Mouse (Mus musculus): ENCODE results near the gene Golm1.
"Not testable (repeated sequence)": the region's sequence is repeated elsewhere in the genome, so short reads cannot be mapped to it uniquely, and the experiment has no call there.

Golm1 gene

GRCm38 (mm10) chr13:59592058-59592457 is 83.6 kb downstream of the Golm1 start:
- in situ Hi-C loops (cut with MboI, MseI), result not testable (repeated sequence)

DNA sequence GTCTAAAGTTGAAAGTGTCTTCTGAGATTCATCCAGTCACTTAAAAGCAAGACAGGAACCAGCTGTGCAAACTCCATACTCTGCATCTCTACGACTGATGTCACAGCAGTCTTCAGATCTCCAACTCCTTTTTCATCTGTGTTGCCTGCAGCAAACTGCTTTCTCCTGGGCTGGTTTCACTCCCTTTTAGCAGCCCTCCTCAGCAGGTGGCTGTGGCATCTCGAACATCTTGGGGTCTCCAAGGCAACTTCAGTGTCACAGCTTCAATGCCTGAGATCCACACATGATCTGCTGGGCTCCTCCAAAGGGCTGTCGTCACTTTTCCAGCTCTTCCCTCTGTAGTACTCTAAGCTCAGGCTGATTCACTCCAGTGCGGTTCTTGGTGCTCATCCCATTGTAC is 84.9 kb downstream of the Golm1 start:
- in situ Hi-C loops (cut with MboI, MseI), result no loop called here

DNA sequence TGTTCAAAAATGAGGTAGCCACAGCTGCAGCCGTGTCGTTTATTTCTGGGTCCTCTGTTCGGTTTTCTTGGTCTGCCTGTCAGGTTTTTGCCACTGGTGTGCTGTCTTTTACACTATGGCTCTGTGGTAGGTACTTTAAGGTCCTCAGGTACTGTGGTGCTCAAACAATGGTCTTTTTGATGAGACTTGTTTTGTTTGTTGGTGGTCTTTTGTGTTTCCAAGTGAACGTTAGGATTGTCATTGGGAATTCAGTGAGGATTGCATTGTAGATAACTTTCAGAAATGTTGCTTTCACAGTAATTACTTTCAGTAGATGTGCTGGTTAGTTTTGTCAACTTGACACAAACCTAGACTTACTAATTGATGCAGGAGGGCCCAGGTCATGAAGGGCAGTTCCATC is 85.9 kb downstream of the Golm1 start:
- in situ Hi-C loops (cut with MboI, MseI), result no loop called here

DNA sequence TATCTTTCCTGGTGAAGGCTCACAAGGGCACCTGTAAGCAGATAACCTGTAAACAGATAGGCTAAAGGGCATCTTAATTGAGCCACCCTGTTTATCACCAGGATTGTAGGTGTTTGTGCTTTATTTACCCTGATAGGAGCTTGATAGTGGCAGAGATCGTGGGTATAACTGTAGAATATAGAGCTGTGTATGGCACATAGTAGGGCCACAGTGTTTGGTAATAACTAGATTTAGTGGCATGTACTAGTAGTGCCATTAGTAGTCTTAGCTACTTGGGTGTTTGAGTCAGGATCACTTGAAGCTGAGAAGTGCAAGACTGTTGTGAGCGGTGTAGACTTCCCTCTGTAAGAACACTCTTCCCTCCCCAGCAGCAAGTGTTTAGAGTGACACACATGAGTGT is 88.4 kb downstream of the Golm1 start:
- in situ Hi-C loops (cut with MboI, MseI), result no loop called here

DNA sequence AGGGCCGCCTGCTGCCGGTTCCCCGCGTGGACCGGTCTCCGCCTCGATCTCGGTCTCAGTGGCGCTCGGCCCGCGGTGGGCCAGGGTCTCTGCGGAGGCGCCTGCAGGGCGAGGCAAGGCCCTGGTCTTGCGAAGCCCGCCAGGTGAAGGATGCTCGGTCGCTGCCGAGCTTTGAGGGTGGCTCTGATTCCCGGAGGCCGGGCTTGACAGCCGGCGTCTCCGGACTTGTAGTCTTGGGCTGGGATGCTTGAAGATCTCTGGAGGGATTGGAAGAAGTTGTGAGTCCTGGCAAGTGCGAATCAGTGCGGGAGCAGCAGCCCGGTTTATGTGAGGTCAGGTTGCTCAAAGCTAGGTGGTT is 90.0 kb downstream of the Golm1 start:
- in situ Hi-C loops (cut with MboI, MseI), result no loop called here

DNA sequence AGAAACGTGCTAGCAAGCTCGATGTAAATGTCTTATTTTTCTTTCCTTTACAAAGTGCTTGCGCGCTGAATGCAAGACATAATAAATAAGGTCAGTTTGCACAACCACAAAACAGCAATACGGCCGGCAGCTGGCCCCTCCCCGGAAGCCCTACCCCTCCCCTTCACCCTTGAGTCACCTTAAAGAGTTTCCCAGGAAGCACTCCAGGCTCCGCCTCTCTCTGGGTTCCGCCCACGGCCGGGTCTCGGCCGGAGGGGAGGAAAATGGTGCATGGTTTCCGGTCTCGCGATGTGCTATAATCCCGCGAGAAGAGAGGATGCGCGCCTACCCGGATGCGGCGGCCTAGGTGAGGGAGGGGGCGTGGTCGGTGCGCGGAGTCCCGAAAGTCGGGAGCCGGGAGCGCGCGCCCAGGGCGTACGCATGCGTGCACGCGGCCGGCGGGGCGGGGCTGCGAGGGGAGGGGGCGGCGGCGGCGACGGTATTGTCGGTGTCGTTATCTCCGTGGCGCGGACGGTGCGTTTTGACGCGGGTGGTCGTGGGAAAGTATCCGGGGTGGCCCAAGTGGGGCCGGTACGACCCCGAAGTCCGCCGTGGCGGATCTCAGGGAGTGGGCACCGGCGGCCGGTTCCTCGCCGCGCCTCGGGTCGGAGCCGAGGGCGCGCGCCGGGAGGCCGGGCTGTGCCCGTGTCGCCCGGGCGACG is 90.5 kb downstream of the Golm1 start, which contains the start of the genes Agtpbp1 and Naa35:
Gene Agtpbp1, minus strand, starts transcription at position 281 of the 701 bp plus-strand sequence.
Gene Naa35, plus strand, starts transcription at position 313 of the 701 bp plus-strand sequence.
- in situ Hi-C loops (cut with MboI, MseI), result no loop called here

Data from regulatory T cell (primary cell).